Mouse (Mus musculus) intestine, postnatal 0 days (tissue): Measurements from ENCODE around the gene Bmp4. TPM values are rescaled to one million over a fixed set of nuclear protein-coding genes. Genes with fewer than 3 reads are reported as not detected.

ENCODE experiments used
- ATAC-seq: fragments of 200-750 bp; cut with Nextera tagmentation; 2 replicates; pipeline ENCODE4 v1.8.0; 2017; ENCODE audit warnings: mild to moderate bottlenecking, moderate TSS enrichment, moderate library complexity
- H3K27ac ChIP-seq: fragments of 300-500 bp; sonication (generic); 2 replicates; pipeline ENCODE4 v1.5.1; 2014; ENCODE audit warnings: mild to moderate bottlenecking, low read depth, low read length, moderate library complexity
- H3K27me3 ChIP-seq: fragments of 300-500 bp; sonication (generic); replicated peaks from 2 replicates; pipeline ENCODE4 v1.6.1; 2014; ENCODE audit warnings: low read length, mixed read lengths; ENCODE audit not compliant: control insufficient read depth, insufficient read depth
- H3K36me3 ChIP-seq: fragments of 300-500 bp; sonication (generic); 2 replicates; pipeline ENCODE4 v1.6.1; 2014; ENCODE audit warnings: mild to moderate bottlenecking, moderate library complexity; ENCODE audit not compliant: control insufficient read depth, insufficient read depth
- H3K4me1 ChIP-seq: fragments of 300-500 bp; sonication (generic); replicated peaks from 2 replicates; pipeline ENCODE4 v1.6.1; 2014; ENCODE audit warnings: antibody characterized with exemption, low read length, mixed read lengths; ENCODE audit not compliant: control insufficient read depth, insufficient read depth
- H3K4me2 ChIP-seq: fragments of 300-500 bp; sonication (generic); replicated peaks from 2 replicates; pipeline ENCODE4 v1.6.1; 2014; ENCODE audit warnings: low read depth, mild to moderate bottlenecking, moderate library complexity
- H3K4me3 ChIP-seq: fragments of 300-500 bp; sonication (generic); 2 replicates; pipeline ENCODE4 v1.5.1; 2014; ENCODE audit warnings: low read depth, low read length
- H3K9ac ChIP-seq: fragments of 300-500 bp; sonication (generic); 2 replicates; pipeline ENCODE4 v1.6.1; 2014; ENCODE audit warnings: mild to moderate bottlenecking, low read depth, low read length
- H3K9me3 ChIP-seq: fragments of 300-500 bp; sonication (generic); 2 replicates; pipeline ENCODE4 v1.6.1; 2016; ENCODE audit warnings: mixed run types; ENCODE audit not compliant: control insufficient read depth
- CTCF ChIP-seq: sonication (generic); IDR thresholded peaks from 2 replicates; pipeline ENCODE4 v1.5.1; 2016; ENCODE audit warnings: low read depth, mild to moderate bottlenecking, control low read depth, antibody characterized with exemption, moderate library complexity
- WGBS: fragments of 180-500 bp; shearing (Covaris S2); extraction: QIAGEN DNeasy Blood & Tissue Kit; methylation state at CpG from one replicate; pipeline ENCODE4 v1.1.7; 2014; 5-methylcytosine and 5-hydroxymethylcytosine counted together
- polyA plus RNA-seq: library from polyadenylated mRNA; unstranded; fragments of >200 nt; fragmentation: Nextera tagmentation; extraction: Ambion mirVana; gene quantifications from 2 replicates; pipeline ENCODE4 v1.2.1, GENCODE M21; 2015

The Bmp4 gene
- polyA plus RNA-seq, 1 experiment from 2014 or later = 20.2 TPM

GRCm38 (mm10) chr14:46419269-46419668 is 28.8 kb upstream of the Bmp4 start:
- no peak overlapping the region for H3K4me2 ChIP-seq
- no peak for ATAC-seq
- 46% methylated on average over 11 of the region's 11 CpGs for WGBS

DNA sequence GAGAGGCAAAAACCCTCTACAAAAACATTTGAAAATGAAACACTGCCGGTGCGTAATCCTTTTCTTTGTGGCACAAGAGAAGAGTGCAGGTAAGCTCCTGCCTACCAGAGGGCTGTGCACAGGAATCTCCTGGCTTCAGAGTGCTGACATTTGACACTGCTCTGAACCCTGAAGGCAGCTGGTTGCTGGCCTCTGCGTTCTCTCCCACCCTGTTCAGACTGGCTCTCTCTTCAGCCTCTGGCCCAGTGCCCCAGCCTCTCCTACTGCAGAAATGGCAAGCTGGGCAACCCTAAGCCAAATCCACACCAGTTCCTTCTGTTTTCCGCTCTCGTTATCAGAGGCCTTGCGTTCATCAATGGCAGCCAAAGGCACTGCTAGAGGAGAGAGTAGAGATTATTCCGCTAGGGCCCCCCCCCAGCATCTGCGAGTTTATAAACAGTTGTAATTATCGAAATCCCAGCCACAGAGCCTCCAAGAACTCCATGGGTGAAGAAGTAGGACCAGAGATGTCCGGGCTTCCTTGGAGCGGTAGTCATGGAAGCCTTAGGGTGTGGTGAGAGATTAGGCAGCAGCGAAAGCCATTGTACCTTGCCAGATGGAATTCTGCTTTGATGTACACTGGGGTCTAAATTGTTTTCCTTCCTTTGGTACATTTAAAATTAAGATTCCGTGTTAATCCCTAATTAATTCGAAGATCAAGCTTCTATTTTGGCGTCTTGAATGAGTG is 28.1 kb upstream of the Bmp4 start:
- Histone ChIP-seq H3K9me3 (no peaks in the 10 kb centered on the region), H3K9ac (no peak overlapping the region), H3K36me3 (no peaks in the 10 kb centered on the region), H3K4me3 (no peak overlapping the region), H3K27ac (no peak overlapping the region), H3K4me1 (no peaks in the 10 kb centered on the region), H3K4me2 (no peak overlapping the region), H3K27me3 (0 out of 2 replicates have a peak, but pooled peaks cover 4% of the 10 kb centered on the region)
- no peak for TF ChIP-seq CTCF
- 82% methylated on average over 15 of the region's 15 CpGs for WGBS
- ATAC-seq = no peak

More at GRCm38 (mm10) chr14:46419269-46419668, 28.8 kb upstream of the Bmp4 start:
- H3K4me3 ChIP-seq = no peak overlapping the region
- no peaks in the 10 kb centered on the region for H3K9me3 ChIP-seq
- no peaks in the 10 kb centered on the region for H3K4me1 ChIP-seq
- 0 out of 2 replicates have a peak, but pooled peaks cover 1% of the 10 kb centered on the region for H3K27me3 ChIP-seq
- H3K27ac ChIP-seq = no peak overlapping the region
- no peaks in the 10 kb centered on the region for H3K36me3 ChIP-seq
- no peak for TF ChIP-seq CTCF
- no peak overlapping the region for H3K9ac ChIP-seq

DNA sequence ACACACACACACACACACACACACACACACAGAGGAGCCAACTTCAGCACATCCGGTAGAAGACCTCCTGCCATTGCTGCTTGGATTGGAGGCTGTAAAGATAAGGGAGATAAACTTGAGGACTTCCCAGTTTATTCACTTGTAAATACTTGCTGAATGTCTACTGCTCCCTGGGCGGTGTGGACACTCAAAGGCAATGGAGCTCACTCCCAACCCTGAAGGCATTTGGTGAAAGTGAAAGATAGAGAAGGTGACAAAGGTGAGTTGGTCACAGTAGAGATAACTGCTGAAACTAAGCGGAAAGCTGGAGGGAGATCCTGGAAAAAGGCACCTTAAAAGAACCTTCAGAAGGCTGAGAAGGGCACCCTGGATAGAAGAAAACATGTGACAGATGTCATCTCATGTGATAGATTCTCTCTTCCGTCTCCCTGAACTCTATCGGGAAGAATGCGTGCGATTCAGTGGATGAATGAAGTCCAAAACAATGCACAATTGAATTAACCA is 22.1 kb upstream of the Bmp4 start:
- H3K4me1 ChIP-seq = no peaks in the 10 kb centered on the region
- no peak for TF ChIP-seq CTCF
- no peaks in the 10 kb centered on the region for H3K9me3 ChIP-seq
- ATAC-seq = no peak
- H3K9ac ChIP-seq = no peak overlapping the region
- H3K27ac ChIP-seq = no peak overlapping the region
- 53% methylated on average over 7 of the region's 7 CpGs for WGBS
- no peak overlapping the region for H3K4me3 ChIP-seq
- 0 out of 2 replicates have a peak, but pooled peaks cover 10% of the 10 kb centered on the region for H3K27me3 ChIP-seq
- H3K36me3 ChIP-seq = no peaks in the 10 kb centered on the region
- no peak overlapping the region for H3K4me2 ChIP-seq

DNA sequence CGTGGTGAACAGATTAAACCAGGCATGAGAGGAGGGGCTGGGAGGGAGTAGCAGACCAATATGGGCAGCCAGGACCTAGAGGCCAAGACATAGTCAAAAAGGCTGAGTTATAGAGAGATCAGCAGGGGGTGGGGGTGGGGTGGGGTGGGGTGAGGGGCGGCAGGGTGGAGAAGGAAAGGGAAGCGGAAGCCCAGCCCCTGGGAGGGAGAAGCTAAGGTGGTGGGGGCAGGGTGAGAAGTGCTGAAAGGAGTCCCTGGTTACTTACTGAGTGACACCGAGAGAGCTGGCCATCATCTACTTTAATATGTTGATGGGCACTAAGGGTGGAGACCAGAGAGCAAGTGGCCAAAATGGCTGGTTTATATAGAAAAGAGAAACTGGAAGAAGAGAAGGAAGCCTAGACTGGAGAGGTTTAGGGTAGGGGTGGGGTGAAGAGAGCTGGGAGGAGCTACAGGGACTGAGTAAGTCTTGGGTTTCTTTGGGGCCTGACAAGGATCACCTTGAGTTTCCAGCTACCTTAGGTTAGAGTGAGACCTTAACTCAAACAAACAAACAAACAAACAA is 20.2 kb upstream of the Bmp4 start:
- Histone ChIP-seq H3K9ac (no peak overlapping the region), H3K4me3 (no peak overlapping the region), H3K9me3 (no peaks in the 10 kb centered on the region), H3K36me3 (no peaks in the 10 kb centered on the region), H3K4me2 (no peak overlapping the region), H3K27me3 (0 out of 2 replicates have a peak, but pooled peaks cover 10% of the 10 kb centered on the region), H3K27ac (no peak overlapping the region), H3K4me1 (no peaks in the 10 kb centered on the region)
- TF ChIP-seq CTCF = no peak
- no peak for ATAC-seq
- 67% methylated on average over 4 of the region's 4 CpGs for WGBS

- TF ChIP-seq CTCF = no peak
- H3K4me3 ChIP-seq = no peak overlapping the region
- H3K4me1 ChIP-seq = no peaks in the 10 kb centered on the region
- no peak for ATAC-seq
- no peak overlapping the region for H3K27ac ChIP-seq
- no peaks in the 10 kb centered on the region for H3K36me3 ChIP-seq
- H3K27me3 ChIP-seq = 0 out of 2 replicates have a peak, but pooled peaks cover 10% of the 10 kb centered on the region
- WGBS = 78% methylated on average over 10 of the region's 10 CpGs
- H3K4me2 ChIP-seq = no peak overlapping the region
- H3K9me3 ChIP-seq = no peaks in the 10 kb centered on the region
- no peak overlapping the region for H3K9ac ChIP-seq
These were observed 18.5 kb upstream of the Bmp4 start for GRCm38 (mm10) chr14:46409016-46409415.

DNA sequence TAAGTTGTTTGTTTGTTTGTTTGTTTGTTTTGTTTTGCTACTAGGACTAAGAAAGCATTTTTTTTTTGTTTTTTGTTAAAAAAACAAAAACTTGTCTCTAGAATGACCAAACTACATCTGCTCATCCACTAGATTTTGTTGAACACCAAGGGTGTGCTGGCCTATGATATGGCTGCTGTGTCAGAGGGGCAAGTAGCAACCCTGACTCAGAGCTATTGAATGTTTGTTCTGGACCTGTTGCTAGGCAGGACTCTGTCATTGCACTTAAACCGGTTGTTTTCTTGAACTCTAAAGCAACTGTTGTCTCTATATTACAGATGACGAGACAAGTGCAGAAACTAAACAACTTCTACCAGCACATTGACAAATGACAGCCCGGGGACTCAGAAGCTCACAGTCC is 17.9 kb upstream of the Bmp4 start:
- Histone ChIP-seq H3K9ac (no peak overlapping the region), H3K4me1 (no peaks in the 10 kb centered on the region), H3K27me3 (0 out of 2 replicates have a peak, but pooled peaks cover 10% of the 10 kb centered on the region), H3K4me3 (no peak overlapping the region), H3K27ac (no peak overlapping the region), H3K4me2 (no peak overlapping the region), H3K36me3 (no peaks in the 10 kb centered on the region), H3K9me3 (no peaks in the 10 kb centered on the region)
- WGBS = 61% methylated on average over 3 of the region's 3 CpGs
- ATAC-seq = no peak
- TF ChIP-seq CTCF = no peak
